In genomic region chr7:4655393-4655792, GRCm38 (mm10) we compare ENCODE assay signal across 16 mouse cellular contexts. TPM values are rescaled to one million over a fixed set of nuclear protein-coding genes. Genes with fewer than 3 reads are reported as not detected.
DNase-seq lines count a peak whose midpoint lies in the region; ATAC-seq and TF ChIP-seq lines count a peak whose summit lies in the region.
"Had no signal": no experiment of that assay in that cellular context is flagged by ENCODE, and none has a peak within 500 bp of the region (broad histone marks: within the 10 kb centered on the region; RNA-seq: fewer than 3 reads in every experiment).

No protein-coding gene starts in this region.

- TF ChIP-seq CTCF in liver, adult 2 months (IDR thresholded peaks at IDR 0.05; ENCODE audit: low read depth, low read length), result no peak
- no peak for TF ChIP-seq CTCF in G1E (IDR thresholded peaks at IDR 0.05; ENCODE audit: low read depth, low read length)
- no peak for TF ChIP-seq CTCF in intestine, postnatal 0 days (IDR thresholded peaks at IDR 0.05; ENCODE audit: low read depth)

- peaks cover 39% of the 10 kb centered on the region for H3K4me1 ChIP-seq in liver, adult 2 months (ENCODE audit: control insufficient read depth, insufficient read depth, low read length)
- peaks cover 45% of the 10 kb centered on the region for H3K4me1 ChIP-seq in liver, embryonic 11.5 days (replicated peaks; ENCODE audit: control insufficient read depth, insufficient read depth, low read length)
- H3K4me1 ChIP-seq in G1E (ENCODE audit: insufficient read depth, low read depth, low read length), result peaks cover 80% of the 10 kb centered on the region
- peaks cover 79% of the 10 kb centered on the region for H3K4me1 ChIP-seq in liver, embryonic 13.5 days (replicated peaks)
- H3K4me1 ChIP-seq in intestine, postnatal 0 days (replicated peaks; ENCODE audit: control insufficient read depth, insufficient read depth, low read length), result 0 out of 2 replicates have a peak, but pooled peaks cover 6% of the 10 kb centered on the region

- H3K9me3 ChIP-seq in liver, embryonic 11.5 days (ENCODE audit: control insufficient read depth, low read length), result no peaks in the 10 kb centered on the region
- no peaks in the 10 kb centered on the region for H3K9me3 ChIP-seq in G1E (replicated peaks)
- H3K9me3 ChIP-seq in liver, embryonic 13.5 days (replicated peaks), result no peaks in the 10 kb centered on the region
- no peaks in the 10 kb centered on the region for H3K9me3 ChIP-seq in intestine, postnatal 0 days (ENCODE audit: control insufficient read depth)
- H3K9me3 ChIP-seq: lung, embryonic 15.5 days; midbrain, embryonic 10.5 days had no signal

- no peak overlapping the region for H3K4me2 ChIP-seq in liver, embryonic 11.5 days
- peak overlapping the region; percentile 96 for H3K4me2 ChIP-seq in liver, embryonic 13.5 days
- no peak overlapping the region for H3K4me2 ChIP-seq in intestine, postnatal 0 days (replicated peaks; ENCODE audit: low read depth)
- H3K4me2 ChIP-seq: lung, embryonic 15.5 days had no signal

- H3K4me3 ChIP-seq in liver, adult 2 months (ENCODE audit: insufficient read depth, low read depth, low read length), result no peak overlapping the region
- H3K4me3 ChIP-seq in liver, embryonic 11.5 days (ENCODE audit: low read depth, low read length), result no peak overlapping the region
- H3K4me3 ChIP-seq in G1E (ENCODE audit: low read depth, low read length), result peak overlapping the region; percentile 8; the same call in 1 of the 2 replicates
- peak overlapping the region; percentile 4; the same call in 1 of the 2 replicates for H3K4me3 ChIP-seq in liver, embryonic 13.5 days (replicated peaks)
- no peak overlapping the region for H3K4me3 ChIP-seq in intestine, postnatal 0 days (ENCODE audit: low read depth, low read length)
- H3K4me3 ChIP-seq: erythroblast, embryonic 14.5 days; lung, embryonic 15.5 days; midbrain, embryonic 10.5 days had no signal

- H3K9ac ChIP-seq in liver, adult 2 months (ENCODE audit: low read depth, low read length), result no peak overlapping the region
- H3K9ac ChIP-seq in liver, embryonic 11.5 days (ENCODE audit: low read depth, low read length), result no peak overlapping the region
- peak overlapping the region; percentile 97 for H3K9ac ChIP-seq in liver, embryonic 13.5 days
- H3K9ac ChIP-seq in intestine, postnatal 0 days (ENCODE audit: low read depth, low read length), result no peak overlapping the region
- H3K9ac ChIP-seq: lung, embryonic 15.5 days had no signal

- 76% methylated on average over 4 of the region's 4 CpGs for WGBS in liver, adult 2 months
- 78% methylated on average over 4 of the region's 4 CpGs for WGBS in liver, embryonic 11.5 days
- WGBS in liver, embryonic 13.5 days (ENCODE audit: insufficient replicate concordance), result 54% methylated on average over 4 of the region's 4 CpGs
- 83% methylated on average over 4 of the region's 4 CpGs for WGBS in intestine, postnatal 0 days

- DNase-seq in liver, adult 2 months (ENCODE audit: extremely low read depth, low read depth, low spot score), result no peak
- no peak for DNase-seq in liver, embryonic 11.5 days (ENCODE audit: low spot score)
- no peak for DNase-seq in G1E (ENCODE audit: low spot score)
- DNase-seq in liver, embryonic 13.5 days, result no peak
- peak; percentile 75 for DNase-seq in thymus, postnatal 0 days (ENCODE audit: low spot score)
- no peak for DNase-seq in gastrocnemius, postnatal 25 days
- no peak for DNase-seq in embryo, embryonic 10 days (ENCODE audit: low spot score)
- DNase-seq: cerebellum, adult 8-10 months; kidney, adult 18-20 months had no signal

- TF ChIP-seq POLR2A in liver, adult 2 months (IDR thresholded peaks at IDR 0.05; ENCODE audit: extremely low read depth, insufficient read depth, low read length), result no peak

- no peak for ATAC-seq in liver, embryonic 11.5 days (replicated peaks; ENCODE audit: low FRiP score)
- no peak for ATAC-seq in G1E (ENCODE audit: extremely low read depth, insufficient number of reproducible peaks, low FRiP score, poor library complexity, severe bottlenecking)
- ATAC-seq in liver, embryonic 13.5 days (ENCODE audit: low read depth), result no peak
- ATAC-seq in intestine, postnatal 0 days, result no peak

- no peaks in the 10 kb centered on the region for H3K27me3 ChIP-seq in liver, adult 2 months (ENCODE audit: control insufficient read depth, insufficient read depth, low read length)
- no peaks in the 10 kb centered on the region for H3K27me3 ChIP-seq in liver, embryonic 11.5 days (replicated peaks; ENCODE audit: control insufficient read depth, insufficient read depth, low read length)
- H3K27me3 ChIP-seq in G1E (ENCODE audit: insufficient read depth, low read length), result no peaks in the 10 kb centered on the region
- H3K27me3 ChIP-seq in liver, embryonic 13.5 days, result no peaks in the 10 kb centered on the region
- H3K27me3 ChIP-seq in intestine, postnatal 0 days (replicated peaks; ENCODE audit: control insufficient read depth, insufficient read depth, low read length), result no peaks in the 10 kb centered on the region
- H3K27me3 ChIP-seq: lung, embryonic 15.5 days had no signal

- peak overlapping the region; percentile 34; the same call in 1 of the 2 replicates for H3K27ac ChIP-seq in liver, adult 2 months (replicated peaks; ENCODE audit: insufficient read depth, low read depth, low read length)
- H3K27ac ChIP-seq in liver, embryonic 11.5 days (ENCODE audit: low read depth, low read length), result no peak overlapping the region
- H3K27ac ChIP-seq in liver, embryonic 13.5 days, result peak overlapping the region; percentile 35
- no peak overlapping the region for H3K27ac ChIP-seq in intestine, postnatal 0 days (ENCODE audit: low read depth, low read length)
- H3K27ac ChIP-seq: lung, embryonic 15.5 days; midbrain, embryonic 10.5 days had no signal

- H3K79me2 ChIP-seq in liver, adult 2 months (ENCODE audit: control insufficient read depth, insufficient read depth, low read length), result peaks cover 50% of the 10 kb centered on the region

- no peaks in the 10 kb centered on the region for H3K36me3 ChIP-seq in liver, adult 2 months (ENCODE audit: control insufficient read depth, insufficient read depth, low read length)
- H3K36me3 ChIP-seq in liver, embryonic 11.5 days (ENCODE audit: control insufficient read depth, insufficient read depth, low read length), result peaks cover 11% of the 10 kb centered on the region
- peaks cover 65% of the 10 kb centered on the region for H3K36me3 ChIP-seq in G1E (replicated peaks)
- peaks cover 43% of the 10 kb centered on the region for H3K36me3 ChIP-seq in liver, embryonic 13.5 days
- H3K36me3 ChIP-seq in intestine, postnatal 0 days (ENCODE audit: control insufficient read depth, insufficient read depth), result no peaks in the 10 kb centered on the region; the same call in 1 of the 2 replicates

RNA-seq across cellular contexts. Expression of gene Ppp6r1, which starts 3.4 kb away (rescaled TPM):
- total RNA-seq in liver, adult 2 months (2014; rRNA removed), result 47.6 and 54.2 TPM in 2 replicates
- polyA plus RNA-seq in liver, adult 2 months (2012; rRNA removed), result 77.5 and 79.2 TPM in 2 replicates
- 5.6 and 6.6 TPM in 2 replicates for polyA plus RNA-seq in liver, embryonic 11.5 days (2014; fragmentation: Nextera tagmentation; extraction: Ambion mirVana)
- 97.4 and 108 TPM in 2 replicates for total RNA-seq in G1E (2014; fragmentation: Nextera tagmentation)
- 90.5 and 90.7 TPM in 2 replicates for total RNA-seq in G1E (2017)
- polyA plus RNA-seq in G1E (2012), result 208 and 223 TPM in 2 replicates
- polyA plus RNA-seq in liver, embryonic 13.5 days (2015; fragmentation: Nextera tagmentation; extraction: Ambion mirVana), result 5.7 and 7.1 TPM in 2 replicates
- polyA plus RNA-seq in thymus, postnatal 0 days (2015; fragmentation: Nextera tagmentation; extraction: Ambion mirVana), result 19.8 and 23.8 TPM in 2 replicates
- total RNA-seq in gastrocnemius, postnatal 25 days (2021), result 10 to 100 TPM; 41.8 to 46.2 TPM
- polyA plus RNA-seq in intestine, postnatal 0 days (2015; fragmentation: Nextera tagmentation; extraction: Ambion mirVana), result 4.7 and 5.8 TPM in 2 replicates

RNA-seq across cellular contexts. Expression of gene Tmem86b, which starts 24.2 kb away (rescaled TPM):
- 39.5 and 55.7 TPM in 2 replicates for total RNA-seq in liver, adult 2 months (2014; rRNA removed)
- polyA plus RNA-seq in liver, adult 2 months (2012; rRNA removed), result 404 and 475 TPM in 2 replicates
- 12.9 and 18.0 TPM in 2 replicates for polyA plus RNA-seq in liver, embryonic 11.5 days (2014; fragmentation: Nextera tagmentation; extraction: Ambion mirVana)
- total RNA-seq in G1E (2014; fragmentation: Nextera tagmentation) (10.3 and 40.0 TPM in 2 replicates), G1E (2017) (9.3 and 10.4 TPM in 2 replicates)
- polyA plus RNA-seq in G1E (2012), result 3.8 and 4.8 TPM in 2 replicates
- 22.6 and 25.1 TPM in 2 replicates for polyA plus RNA-seq in liver, embryonic 13.5 days (2015; fragmentation: Nextera tagmentation; extraction: Ambion mirVana)
- 1.7 and 2.1 TPM in 2 replicates for polyA plus RNA-seq in thymus, postnatal 0 days (2015; fragmentation: Nextera tagmentation; extraction: Ambion mirVana)
- 1 to 10 TPM; 2.4 to 3.0 TPM for total RNA-seq in gastrocnemius, postnatal 25 days (2021)
- polyA plus RNA-seq in intestine, postnatal 0 days (2015; fragmentation: Nextera tagmentation; extraction: Ambion mirVana), result 25.1 and 31.4 TPM in 2 replicates

RNA-seq across cellular contexts. Expression of gene Hspbp1, which starts 29.5 kb away (rescaled TPM):
- 18.2 and 25.5 TPM in 2 replicates for total RNA-seq in liver, adult 2 months (2014; rRNA removed)
- 27.3 and 30.6 TPM in 2 replicates for polyA plus RNA-seq in liver, adult 2 months (2012; rRNA removed)
- 132 and 137 TPM in 2 replicates for polyA plus RNA-seq in liver, embryonic 11.5 days (2014; fragmentation: Nextera tagmentation; extraction: Ambion mirVana)
- total RNA-seq in G1E (2014; fragmentation: Nextera tagmentation) (55.3 and 67.8 TPM in 2 replicates), G1E (2017) (26.5 and 30.6 TPM in 2 replicates)
- polyA plus RNA-seq in G1E (2012), result 124 and 152 TPM in 2 replicates
- polyA plus RNA-seq in liver, embryonic 13.5 days (2015; fragmentation: Nextera tagmentation; extraction: Ambion mirVana), result 77.8 and 83.4 TPM in 2 replicates
- 74.9 and 91.0 TPM in 2 replicates for polyA plus RNA-seq in thymus, postnatal 0 days (2015; fragmentation: Nextera tagmentation; extraction: Ambion mirVana)
- total RNA-seq in gastrocnemius, postnatal 25 days (2021), result 10 to 100 TPM; 21.8 to 23.1 TPM
- polyA plus RNA-seq in intestine, postnatal 0 days (2015; fragmentation: Nextera tagmentation; extraction: Ambion mirVana), result 43.3 and 45.6 TPM in 2 replicates

RNA-seq across cellular contexts. Expression of gene Brsk1, which starts 35.0 kb away (rescaled TPM):
- 0.07 and 0.09 TPM in 2 replicates for total RNA-seq in liver, adult 2 months (2014; rRNA removed)
- 0.27 and 0.40 TPM in 2 replicates for polyA plus RNA-seq in liver, adult 2 months (2012; rRNA removed)
- 0.66 and 1.0 TPM in 2 replicates for polyA plus RNA-seq in liver, embryonic 11.5 days (2014; fragmentation: Nextera tagmentation; extraction: Ambion mirVana)
- total RNA-seq in G1E (2014; fragmentation: Nextera tagmentation) (not detected in 2 replicates), G1E (2017) (0.44 TPM in 1 of 2 replicates, not detected in the other)
- not detected in 2 replicates for polyA plus RNA-seq in G1E (2012)
- polyA plus RNA-seq in liver, embryonic 13.5 days (2015; fragmentation: Nextera tagmentation; extraction: Ambion mirVana), result 0.08 and 0.10 TPM in 2 replicates
- 0.06 and 0.20 TPM in 2 replicates for polyA plus RNA-seq in thymus, postnatal 0 days (2015; fragmentation: Nextera tagmentation; extraction: Ambion mirVana)
- 1 to 10 TPM; 1.4 to 1.7 TPM for total RNA-seq in gastrocnemius, postnatal 25 days (2021)
- 0.89 and 0.98 TPM in 2 replicates for polyA plus RNA-seq in intestine, postnatal 0 days (2015; fragmentation: Nextera tagmentation; extraction: Ambion mirVana)
- total RNA-seq: granulocyte monocyte progenitor cell, adult 5-6 weeks had no signal

RNA-seq across cellular contexts. Expression of gene Ptprh, which starts 51.6 kb away (rescaled TPM):
- 0.18 TPM in 1 of 2 replicates, not detected in the other for total RNA-seq in liver, adult 2 months (2014; rRNA removed)
- polyA plus RNA-seq in liver, adult 2 months (2012; rRNA removed), result not detected in 2 replicates
- polyA plus RNA-seq in liver, embryonic 11.5 days (2014; fragmentation: Nextera tagmentation; extraction: Ambion mirVana), result not detected in 2 replicates
- total RNA-seq in G1E (2014; fragmentation: Nextera tagmentation) (not detected in 2 replicates), G1E (2017) (0.05 and 0.06 TPM in 2 replicates)
- not detected in 2 replicates for polyA plus RNA-seq in G1E (2012)
- polyA plus RNA-seq in liver, embryonic 13.5 days (2015; fragmentation: Nextera tagmentation; extraction: Ambion mirVana), result not detected in 2 replicates
- polyA plus RNA-seq in thymus, postnatal 0 days (2015; fragmentation: Nextera tagmentation; extraction: Ambion mirVana), result not detected in 2 replicates
- not detected for total RNA-seq in gastrocnemius, postnatal 25 days (2021)
- polyA plus RNA-seq in intestine, postnatal 0 days (2015; fragmentation: Nextera tagmentation; extraction: Ambion mirVana), result 16.7 and 17.1 TPM in 2 replicates
- total RNA-seq: granulocyte monocyte progenitor cell, adult 5-6 weeks; hematopoietic stem cell, adult 5-6 weeks had no signal
- polyA plus RNA-seq: erythroblast, embryonic 14.5 days; lung, embryonic 15.5 days; midbrain, embryonic 10.5 days; urinary bladder, adult 2 months had no signal

Comparison
In these comparisons a context has a peak if more than half of its experiments do, and no peak if none do; other contexts are left out.
1. H3K27ac ChIP-seq: peak in liver, adult 2 months (single experiment) and liver, embryonic 13.5 days (single experiment); none in liver, embryonic 11.5 days (single experiment) and intestine, postnatal 0 days (single experiment).
2. H3K4me3 ChIP-seq: peak in G1E (single experiment) and liver, embryonic 13.5 days (single experiment); none in liver, adult 2 months (single experiment), liver, embryonic 11.5 days (single experiment) and intestine, postnatal 0 days (single experiment).
3. RNA of gene Tmem86b, which starts 24.2 kb away (polyA plus RNA-seq): 404 to 475 TPM in liver, adult 2 months; 25.1 to 31.4 TPM in intestine, postnatal 0 days, 22.6 to 25.1 TPM in liver, embryonic 13.5 days, 12.9 to 18.0 TPM in liver, embryonic 11.5 days, 3.8 to 4.8 TPM in G1E and 1.7 to 2.1 TPM in thymus, postnatal 0 days; every median in the first group is over 10 times any median in the second.